Mouse (Mus musculus) E14TG2a.4 (cell line): ENCODE results near the gene Celsr1.

Experiments used
- CTCF ChIP-seq: conservative IDR thresholded peaks from 2 replicates; pipeline ENCODE4 v1.5.1; 2014; ENCODE audit warnings: low read length
- POU5F1 ChIP-seq: IDR thresholded peaks from 2 replicates; pipeline ENCODE4 v1.6.1; 2014; ENCODE audit warnings: low read length, borderline replicate concordance

DNA sequence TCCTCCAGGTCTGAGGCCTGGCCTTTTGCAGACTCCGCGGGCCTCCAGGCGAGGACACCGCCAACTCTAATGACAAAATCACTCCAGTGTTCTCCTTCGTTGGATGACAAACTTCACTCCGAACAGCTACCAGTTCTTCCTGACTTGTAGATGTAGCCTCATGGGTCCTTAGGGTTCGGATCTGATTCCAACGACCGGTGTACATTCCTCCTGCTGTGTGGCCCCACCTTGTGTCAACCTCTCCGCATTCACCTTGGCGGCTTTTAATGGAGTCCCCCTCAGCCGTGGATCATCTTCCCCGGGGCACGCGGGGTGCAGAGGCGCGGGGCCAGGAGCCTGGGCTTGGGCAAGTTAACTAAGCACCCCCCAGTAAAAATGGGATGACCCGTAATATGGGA lies 154.1 kb downstream of the Celsr1 start:
- TF ChIP-seq POU5F1 (no peak), CTCF (no peak)
